Mouse (Mus musculus) liver, embryonic 15.5 days (tissue): ENCODE results near the gene Gm2897. TPM values are rescaled to one million over a fixed set of nuclear protein-coding genes. Genes with fewer than 3 reads are reported as not detected.
A peak's percentile ranks its signal among the peaks of the same experiment; 100 is the strongest.
"Not testable (repeated sequence)": the region's sequence is repeated elsewhere in the genome, so short reads cannot be mapped to it uniquely, and the experiment has no call there.

Experiments used
- ATAC-seq: fragments of 200-750 bp; cut with Nextera tagmentation; 2 replicates; pipeline ENCODE4 v1.8.0; 2017; ENCODE audit warnings: moderate number of reproducible peaks, mild to moderate bottlenecking, moderate library complexity; ENCODE audit not compliant: insufficient read depth
- H3K27ac ChIP-seq: fragments of 300-500 bp; sonication (generic); replicated peaks from 2 replicates; pipeline ENCODE4 v1.5.1; 2015; ENCODE audit warnings: mild to moderate bottlenecking, inconsistent platforms
- H3K27me3 ChIP-seq: fragments of 300-500 bp; sonication (generic); 2 replicates; pipeline ENCODE4 v1.6.1; 2015; ENCODE audit warnings: mild to moderate bottlenecking, inconsistent platforms
- H3K36me3 ChIP-seq: fragments of 300-500 bp; sonication (generic); replicated peaks from 2 replicates; pipeline ENCODE4 v1.6.1; 2015; ENCODE audit warnings: moderate library complexity, mild to moderate bottlenecking, inconsistent platforms
- H3K4me1 ChIP-seq: fragments of 300-500 bp; sonication (generic); replicated peaks from 2 replicates; pipeline ENCODE4 v1.6.1; 2015; ENCODE audit warnings: inconsistent platforms
- H3K4me2 ChIP-seq: fragments of 300-500 bp; sonication (generic); 2 replicates; pipeline ENCODE4 v1.6.1; 2015; ENCODE audit warnings: moderate library complexity, mild to moderate bottlenecking, inconsistent platforms
- H3K4me3 ChIP-seq: fragments of 300-500 bp; sonication (generic); replicated peaks from 2 replicates; pipeline ENCODE4 v1.5.1; 2015; ENCODE audit warnings: mild to moderate bottlenecking, inconsistent platforms
- H3K9ac ChIP-seq: fragments of 300-500 bp; sonication (generic); 2 replicates; pipeline ENCODE4 v1.6.1; 2015; ENCODE audit warnings: moderate library complexity, mild to moderate bottlenecking, inconsistent platforms
- H3K9me3 ChIP-seq: fragments of 300-500 bp; sonication (generic); replicated peaks from 2 replicates; pipeline ENCODE4 v1.6.1; 2016; ENCODE audit warnings: inconsistent platforms
- WGBS: fragments of 180-500 bp; shearing (Covaris S2); methylation state at CpG from one replicate; pipeline ENCODE4 v1.1.7; 2015; ENCODE audit warnings: mixed read lengths; ENCODE audit not compliant: insufficient replicate concordance; 5-methylcytosine and 5-hydroxymethylcytosine counted together
- polyA plus RNA-seq: library from polyadenylated mRNA; unstranded; fragments of >200 nt; fragmentation: Nextera tagmentation; extraction: Ambion mirVana; gene quantifications from 2 replicates; pipeline ENCODE4 v1.2.1, GENCODE M21; 2015

Gene Gm2897
- 0.10 TPM in 1 of 2 replicates, not detected in the other for polyA plus RNA-seq

- not testable (repeated sequence) for H3K9me3 ChIP-seq, H3K9ac ChIP-seq, H3K27me3 ChIP-seq, H3K36me3 ChIP-seq, H3K4me1 ChIP-seq, H3K27ac ChIP-seq, ATAC-seq
- Histone ChIP-seq H3K4me2 (peak within 1 kb of the TSS; percentile 43), H3K4me3 (0 out of 2 replicates have a peak within 1 kb of the TSS, but pooled peaks have one; percentile 8)
- WGBS, result 5% methylated on average over 29 of the region's 40 CpGs
Measured at GRCm38 (mm10) chr14:3048727-3049512, at the start of gene Gm2897. Gm2897 (plus strand) TSS chr14:3049285.

DNA sequence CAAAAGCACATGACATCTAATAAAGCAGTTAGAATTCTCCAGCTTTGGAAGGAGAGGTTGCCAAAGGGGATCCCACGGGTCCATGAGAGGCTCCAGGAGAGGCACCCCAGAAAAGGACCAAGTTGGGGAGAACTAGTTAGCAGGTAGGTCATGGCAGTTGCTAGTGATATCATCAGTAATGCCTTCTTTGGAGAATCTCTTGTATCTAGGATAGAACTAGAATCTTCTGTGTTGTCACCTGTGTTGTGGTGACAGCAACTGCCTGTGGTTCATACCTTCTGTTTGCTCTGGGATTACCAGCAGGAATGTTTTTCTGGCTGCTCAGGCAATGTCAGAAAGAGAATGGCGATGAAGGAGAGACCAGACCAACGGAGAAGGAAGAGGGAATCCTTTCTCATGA is 19.4 kb upstream of the Gm2897 start, which contains the start of gene Gm2888:
Gene Gm2888 (plus strand): TSS at position 301 of the 400 bp plus-strand sequence.
- WGBS, result 42% methylated on average over 3 of the region's 3 CpGs
- not testable (repeated sequence) for H3K4me3 ChIP-seq, H3K4me1 ChIP-seq, H3K9ac ChIP-seq, H3K36me3 ChIP-seq, H3K27ac ChIP-seq, H3K27me3 ChIP-seq, H3K9me3 ChIP-seq, ATAC-seq, H3K4me2 ChIP-seq

- H3K4me2 ChIP-seq, result peak overlapping the region; percentile 43
- ATAC-seq, H3K9me3 ChIP-seq, H3K36me3 ChIP-seq, H3K27ac ChIP-seq, H3K4me1 ChIP-seq, H3K27me3 ChIP-seq, H3K9ac ChIP-seq, H3K4me3 ChIP-seq: not testable (repeated sequence)
- WGBS, result 2% methylated on average over 19 of the region's 20 CpGs
Measured at GRCm38 (mm10) chr14:3049513-3049800, 372 bp downstream of the Gm2897 start.

DNA sequence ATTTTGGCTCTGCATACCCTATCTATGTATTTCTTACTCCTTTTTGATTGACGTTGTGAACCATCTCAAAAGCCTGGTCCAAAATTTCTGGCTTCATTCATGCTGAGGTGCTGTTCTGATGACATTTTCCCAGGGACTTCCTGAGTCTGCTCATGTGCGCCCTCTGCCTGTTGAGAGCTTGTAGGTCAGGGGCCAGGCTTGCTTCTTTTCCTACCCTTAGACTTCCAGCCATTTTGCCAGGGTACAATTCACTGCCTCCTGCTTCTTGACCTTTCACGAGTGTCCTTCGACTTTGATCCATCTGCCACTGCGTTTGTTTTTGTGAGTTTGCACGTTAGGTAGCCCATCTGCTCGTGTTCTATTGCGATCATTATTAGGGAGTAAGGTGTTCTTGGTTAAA is 1.0 kb downstream of the Gm2897 start:
- not testable (repeated sequence) for H3K27ac ChIP-seq, H3K9ac ChIP-seq, H3K4me2 ChIP-seq, H3K36me3 ChIP-seq, ATAC-seq, H3K4me1 ChIP-seq, H3K27me3 ChIP-seq, H3K9me3 ChIP-seq, H3K4me3 ChIP-seq
- 1% methylated on average over 5 of the region's 8 CpGs for WGBS

GRCm38 (mm10) chr14:3116051-3116450 is 67.0 kb downstream of the Gm2897 start:
- WGBS, result 77% methylated on average over 20 of the region's 25 CpGs
- H3K27ac ChIP-seq, H3K4me3 ChIP-seq, H3K4me1 ChIP-seq, H3K9me3 ChIP-seq, H3K36me3 ChIP-seq, H3K9ac ChIP-seq, ATAC-seq, H3K4me2 ChIP-seq, H3K27me3 ChIP-seq: not testable (repeated sequence)

Other genes starting within 250 kb of the Gm2897 start
- not detected in 2 replicates for gene Gm2888, start 19.3 kb upstream of the Gm2897 start, polyA plus RNA-seq
- gene Gm10340, start 84.7 kb downstream of the Gm2897 start, polyA plus RNA-seq, result not detected in 2 replicates
- gene Gm5795, start 139.0 kb downstream of the Gm2897 start, polyA plus RNA-seq, result not detected in 2 replicates
- gene D830030K20Rik, start 159.2 kb downstream of the Gm2897 start, polyA plus RNA-seq, result 0.10 and 0.13 TPM in 2 replicates